Mouse (Mus musculus) ES-E14 (cell line): Measurements from ENCODE around the gene Sdsl. TPM values are rescaled to one million over a fixed set of nuclear protein-coding genes. Genes with fewer than 3 reads are reported as not detected.

Experiments
- DNase-seq: peaks from one replicate; pipeline ENCODE4 v3.0.0-alpha.2; 2013; ENCODE audit warnings: low read depth, low spot score
- H3K27ac ChIP-seq: 2 replicates; pipeline ENCODE4 v1.5.1; 2012; ENCODE audit warnings: low read depth, mild to moderate bottlenecking, low read length, moderate library complexity, mixed read lengths; ENCODE audit not compliant: poor library complexity, insufficient read depth, severe bottlenecking
- H3K36me3 ChIP-seq: 2 replicates; pipeline ENCODE4 v1.6.1; 2012; ENCODE audit warnings: mild to moderate bottlenecking, low read length, moderate library complexity, mixed read lengths; ENCODE audit not compliant: control insufficient read depth, poor library complexity, insufficient read depth, severe bottlenecking
- H3K4me1 ChIP-seq, 2 experiments: fragments of 150-350 bp in 1 of 2; sonication (generic) in 1 of 2; 2 replicates each; pipeline ENCODE4 v1.6.1; 2012; ENCODE audit warnings: low read length in 2 of 2, mild to moderate bottlenecking in 1 of 2, mixed read lengths in 1 of 2; ENCODE audit not compliant: control insufficient read depth in 2 of 2, insufficient read depth in 2 of 2, poor library complexity in 1 of 2
- H3K4me3 ChIP-seq, 2 experiments: fragments of 150-350 bp in 1 of 2; sonication (generic) in 1 of 2; 2 replicates each; pipeline ENCODE4 v1.5.1; 2012; ENCODE audit warnings: low read length in 2 of 2, low read depth in 1 of 2, mild to moderate bottlenecking in 1 of 2, mixed read lengths in 1 of 2; ENCODE audit not compliant: insufficient read depth in 1 of 2, poor library complexity in 1 of 2, severe bottlenecking in 1 of 2
- H3K9ac ChIP-seq: 2 replicates; pipeline ENCODE4 v1.6.1; 2012; ENCODE audit warnings: low read depth, mild to moderate bottlenecking, low read length, mixed read lengths; ENCODE audit not compliant: poor library complexity, insufficient read depth, severe bottlenecking
- H3K9me3 ChIP-seq: fragments of 150-350 bp; sonication (generic); 2 replicates; pipeline ENCODE4 v1.6.1; 2012; ENCODE audit warnings: low read depth, mild to moderate bottlenecking, low read length; ENCODE audit not compliant: control insufficient read depth, insufficient read depth
- CHD2 ChIP-seq: IDR thresholded peaks from 2 replicates; pipeline ENCODE4 v1.6.1; 2014; ENCODE audit warnings: mild to moderate bottlenecking, low read depth, low read length, inconsistent platforms
- HCFC1 ChIP-seq: IDR thresholded peaks from 2 replicates; pipeline ENCODE4 v1.6.1; 2012; ENCODE audit warnings: low read length, inconsistent platforms, borderline replicate concordance; ENCODE audit not compliant: insufficient read depth
- MAFK ChIP-seq: IDR thresholded peaks from 2 replicates; pipeline ENCODE4 v1.6.1; 2014; ENCODE audit warnings: mild to moderate bottlenecking, low read depth, low read length, inconsistent platforms; ENCODE audit not compliant: insufficient read depth
- ZC3H11A ChIP-seq: IDR thresholded peaks from 2 replicates; pipeline ENCODE4 v1.6.1; 2012; ENCODE audit warnings: low read depth, mild to moderate bottlenecking, inconsistent platforms, low read length, borderline replicate concordance
- ZNF384 ChIP-seq: IDR thresholded peaks from 2 replicates; pipeline ENCODE4 v1.6.1; 2012; ENCODE audit warnings: low read depth, low read length, inconsistent platforms
- in situ Hi-C, 2 experiments: fragments of 600-800 bp; cut with MboI; formaldehyde crosslinking; loops; one replicate each; pipeline ENCODE4 v1.15.1; 2025; ENCODE audit warnings: low sequenced_read_pairs in 2 of 2, inconsistent platforms in 1 of 2; ENCODE audit not compliant: unreplicated experiment in 2 of 2
- total RNA-seq: library from RNA; depleted of rRNA; stranded (reverse); fragments of 300-350 nt; gene quantifications from 2 replicates; pipeline ENCODE4 v1.2.3, GENCODE M21; 2012

The Sdsl gene
- total RNA-seq, 1 experiment: 0.67 TPM

DNA sequence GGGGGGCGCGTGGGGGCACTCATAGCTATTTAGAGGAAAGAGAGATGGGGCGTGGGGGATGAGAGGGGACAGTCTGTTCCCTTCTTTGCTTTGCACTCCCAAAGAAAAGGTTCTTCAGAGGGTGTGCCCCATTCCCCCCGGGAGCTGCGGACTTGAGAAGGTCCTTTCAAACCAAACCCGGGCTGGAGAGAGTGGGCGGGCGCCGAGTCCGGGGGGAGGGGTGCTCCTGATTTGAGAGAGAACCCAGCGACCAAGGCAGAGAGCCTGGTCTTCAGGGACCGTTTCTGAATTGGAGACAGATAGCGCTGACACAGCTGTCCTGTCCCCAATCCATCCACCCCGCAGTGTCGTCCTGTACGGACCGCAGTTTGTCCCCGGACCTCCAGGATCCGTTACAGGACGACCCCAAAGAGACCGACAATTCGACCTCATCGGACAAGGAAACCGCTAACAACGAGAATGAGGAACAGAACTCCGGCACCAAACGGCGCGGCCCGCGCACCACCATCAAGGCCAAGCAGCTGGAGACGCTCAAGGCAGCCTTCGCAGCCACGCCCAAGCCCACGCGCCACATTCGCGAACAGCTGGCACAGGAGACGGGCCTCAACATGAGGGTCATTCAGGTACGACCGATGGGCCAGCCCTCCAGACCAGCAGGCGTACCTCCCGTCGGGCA lies 37.5 kb downstream of the Sdsl start:
- Histone ChIP-seq H3K9ac (no peak overlapping the region), H3K4me3 (no peak overlapping the region; a peak in 1 of 4 replicates), H3K36me3 (no peaks in the 10 kb centered on the region), H3K9me3 (no peaks in the 10 kb centered on the region), H3K4me1 (peaks cover 0 to 4% of the 10 kb centered on the region in 2 experiments; a peak in 1 of 4 replicates), H3K27ac (no peak overlapping the region)
- no peak for TF ChIP-seq ZC3H11A
- TF ChIP-seq ZNF384: no peak
- no peak for TF ChIP-seq MAFK
- TF ChIP-seq HCFC1: no peak
- TF ChIP-seq CHD2: no peak
- no peak for DNase-seq
- in situ Hi-C loops: loop anchor here in 1 of 2 experiments (10.0 kb wide), 1 partner anchor 630 kb away; no protein-coding TSS in a partner anchor

DNA sequence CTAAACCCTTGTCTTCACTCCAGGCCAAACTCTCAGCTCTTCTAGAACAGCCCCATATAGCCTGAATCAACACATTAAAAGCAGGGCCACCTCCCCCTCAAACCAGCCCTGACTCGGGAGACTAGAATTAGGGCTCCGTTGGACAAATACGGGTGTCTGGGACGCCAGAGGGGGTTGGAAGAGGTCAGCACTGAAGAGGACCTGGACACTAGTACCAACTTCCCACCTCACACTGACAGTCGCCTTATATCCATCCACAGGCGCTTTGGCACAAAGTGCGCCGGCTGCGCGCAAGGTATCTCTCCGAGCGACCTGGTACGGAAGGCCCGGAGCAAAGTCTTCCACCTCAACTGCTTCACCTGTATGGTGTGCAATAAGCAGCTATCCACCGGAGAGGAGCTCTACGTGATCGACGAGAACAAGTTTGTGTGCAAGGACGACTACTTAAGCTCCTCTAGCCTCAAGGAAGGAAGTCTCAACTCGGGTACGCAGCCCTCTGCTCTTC lies 38.3 kb downstream of the Sdsl start:
- Histone ChIP-seq H3K4me1 (peaks cover 0 to 4% of the 10 kb centered on the region in 2 experiments; a peak in 1 of 4 replicates), H3K9ac (no peak overlapping the region), H3K36me3 (no peaks in the 10 kb centered on the region), H3K27ac (no peak overlapping the region), H3K9me3 (no peaks in the 10 kb centered on the region), H3K4me3 (no peak overlapping the region)
- in situ Hi-C loops: loop anchor here (5.0 to 10.0 kb wide), 3 partner anchors 597 to 762 kb away; partner anchors contain the start of gene Tbx3 (in 2 of the 2)
- no peak for DNase-seq
- TF ChIP-seq ZC3H11A (no peak), CHD2 (no peak)

DNA sequence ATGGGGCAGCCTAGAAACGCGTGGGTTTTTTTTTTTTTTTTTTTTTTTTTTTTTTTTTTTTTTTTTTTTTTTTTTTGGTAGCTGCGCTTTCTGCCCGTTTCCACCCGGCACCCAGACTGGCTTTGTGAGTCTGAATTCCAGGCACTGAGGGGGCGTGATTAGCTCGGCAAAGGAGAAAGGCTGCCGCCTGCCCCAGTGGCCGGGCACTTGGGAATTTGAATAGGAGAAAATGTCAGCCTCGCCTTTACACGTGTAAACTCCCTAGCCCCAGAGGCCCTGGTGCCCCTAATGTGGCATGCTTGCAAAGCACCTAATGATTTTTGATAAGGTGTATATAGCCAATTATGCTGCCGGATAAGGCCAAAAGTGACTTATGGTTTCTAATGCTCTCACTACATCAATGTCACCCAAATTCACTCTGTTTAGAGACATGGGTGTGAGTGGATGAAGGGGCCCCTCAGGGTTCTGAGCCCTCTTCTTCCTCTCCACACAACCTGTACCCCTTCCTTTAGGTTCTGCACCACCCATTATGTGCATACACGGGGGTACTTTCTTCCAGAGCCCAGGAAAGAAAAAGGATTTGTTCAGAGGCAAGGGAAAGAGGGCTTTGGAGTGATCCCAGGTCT lies 39.4 kb downstream of the Sdsl start:
- no peak overlapping the region for H3K9ac ChIP-seq
- TF ChIP-seq CHD2: no peak
- no peak for TF ChIP-seq ZNF384
- no peak for TF ChIP-seq HCFC1
- no peak for TF ChIP-seq ZC3H11A
- TF ChIP-seq MAFK: no peak
- in situ Hi-C loops: loop anchor here (5.0 to 10.0 kb wide), 3 partner anchors 596 to 761 kb away; partner anchors contain the start of gene Tbx3 (in 2 of the 2)

DNA sequence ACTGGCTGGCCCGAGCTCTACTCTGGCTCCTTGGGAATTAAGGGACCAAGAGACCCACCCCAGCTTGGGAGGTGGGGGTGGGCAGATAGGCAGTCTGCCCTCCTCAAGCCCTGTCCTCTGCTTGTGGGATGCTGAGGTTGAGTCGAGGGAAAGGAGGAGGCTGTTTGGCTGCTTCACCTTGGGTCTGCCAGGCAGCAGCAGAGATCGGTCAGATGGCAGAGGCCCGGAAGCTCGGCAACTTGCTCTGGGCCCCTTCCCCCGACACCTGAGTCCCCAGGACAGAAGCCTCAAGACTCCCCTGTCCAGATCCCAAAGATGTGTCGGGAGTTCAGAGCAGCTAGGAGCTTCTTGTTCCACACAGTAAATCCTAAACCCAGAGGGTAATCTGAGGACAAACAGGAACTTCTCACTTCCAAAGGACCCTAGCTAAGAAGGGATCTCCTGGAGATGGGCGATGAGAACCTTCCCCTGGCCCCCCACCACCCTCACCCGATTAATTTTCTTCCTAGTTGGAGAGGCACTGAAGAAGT lies 40.1 kb downstream of the Sdsl start:
- Histone ChIP-seq H3K4me3 (no peak overlapping the region), H3K4me1 (peaks cover 0 to 6% of the 10 kb centered on the region in 2 experiments; a peak in 1 of 4 replicates)
- no peak for DNase-seq

More for the DNA sequence above, 39.4 kb downstream of the Sdsl start:
- Histone ChIP-seq H3K27ac (no peak overlapping the region), H3K9me3 (no peaks in the 10 kb centered on the region), H3K36me3 (no peaks in the 10 kb centered on the region), H3K4me3 (no peak overlapping the region), H3K4me1 (peaks cover 0 to 6% of the 10 kb centered on the region in 2 experiments; a peak in 1 of 4 replicates)
- DNase-seq: no peak

More for the DNA sequence above, 40.1 kb downstream of the Sdsl start:
- no peak for TF ChIP-seq ZC3H11A
- in situ Hi-C loops: loop anchor here (5.0 to 10.0 kb wide), 3 partner anchors 595 to 760 kb away; partner anchors contain the start of gene Tbx3 (in 2 of the 2)
- H3K9me3 ChIP-seq: no peaks in the 10 kb centered on the region
- no peaks in the 10 kb centered on the region for H3K36me3 ChIP-seq
- H3K9ac ChIP-seq: no peak overlapping the region
- no peak overlapping the region for H3K27ac ChIP-seq
